Mouse (Mus musculus) olfactory bulb, adult 2 months (tissue): ENCODE results near the gene Nudt8.

ENCODE experiments used
- CTCF ChIP-seq: fragments of 200-500 bp; IDR thresholded peaks from 2 replicates; pipeline ENCODE4 v1.5.1; 2012; ENCODE audit warnings: low read depth, mild to moderate bottlenecking, low read length, moderate library complexity; ENCODE audit not compliant: insufficient read depth
- POLR2A ChIP-seq: fragments of 200-500 bp; IDR thresholded peaks from 2 replicates; pipeline ENCODE4 v1.6.1; 2012; ENCODE audit warnings: mild to moderate bottlenecking, low read depth, low read length, moderate library complexity; ENCODE audit not compliant: insufficient read depth

DNA sequence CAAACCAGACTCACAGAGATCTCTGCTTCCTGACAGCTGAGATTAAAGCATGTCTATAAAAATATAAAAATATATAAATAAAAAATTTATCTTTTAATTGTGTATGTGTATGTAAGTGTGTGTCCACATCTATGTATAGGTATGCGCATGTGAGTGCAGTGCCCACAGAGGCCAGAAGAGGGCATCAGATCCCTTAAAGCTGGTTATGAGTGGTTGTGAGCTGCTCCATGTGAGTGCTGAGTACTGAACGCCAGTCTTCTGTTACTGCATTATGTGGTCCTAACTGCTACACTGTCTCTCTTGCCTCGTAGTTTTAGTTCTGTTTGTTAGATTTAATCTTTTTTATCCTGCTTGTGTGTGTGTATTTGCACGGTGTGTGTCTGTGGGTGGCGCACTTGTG lies 50.6 kb downstream of the Nudt8 start:
- TF ChIP-seq CTCF (no peak), POLR2A (no peak)
